Mouse (Mus musculus): ENCODE data around the gene Myo18a.

- TF ChIP-seq CTCF (IDR thresholded peaks at IDR 0.05; ENCODE audit: control insufficient read depth, insufficient read depth, insufficient replicate concordance, low read depth, low read length) (no peak), POLR2A (IDR thresholded peaks at IDR 0.05; ENCODE audit: control insufficient read depth, low read depth, low read length) (no peak)
Observed at GRCm38 (mm10) chr11:77829043-77829841, 66.2 kb downstream of the Myo18a start.

All from testis, adult 2 months (tissue).